Mouse (Mus musculus) intestine, postnatal 0 days (tissue): Measurements from ENCODE around the gene Aplp2. TPM values are rescaled to one million over a fixed set of nuclear protein-coding genes. Genes with fewer than 3 reads are reported as not detected.

ENCODE experiments used
- ATAC-seq: fragments of 200-750 bp; cut with Nextera tagmentation; 2 replicates; pipeline ENCODE4 v1.8.0; 2017; ENCODE audit warnings: mild to moderate bottlenecking, moderate TSS enrichment, moderate library complexity
- H3K27ac ChIP-seq: fragments of 300-500 bp; sonication (generic); 2 replicates; pipeline ENCODE4 v1.5.1; 2014; ENCODE audit warnings: mild to moderate bottlenecking, low read depth, low read length, moderate library complexity
- H3K27me3 ChIP-seq: fragments of 300-500 bp; sonication (generic); replicated peaks from 2 replicates; pipeline ENCODE4 v1.6.1; 2014; ENCODE audit warnings: low read length, mixed read lengths; ENCODE audit not compliant: control insufficient read depth, insufficient read depth
- H3K36me3 ChIP-seq: fragments of 300-500 bp; sonication (generic); 2 replicates; pipeline ENCODE4 v1.6.1; 2014; ENCODE audit warnings: mild to moderate bottlenecking, moderate library complexity; ENCODE audit not compliant: control insufficient read depth, insufficient read depth
- H3K4me1 ChIP-seq: fragments of 300-500 bp; sonication (generic); replicated peaks from 2 replicates; pipeline ENCODE4 v1.6.1; 2014; ENCODE audit warnings: antibody characterized with exemption, low read length, mixed read lengths; ENCODE audit not compliant: control insufficient read depth, insufficient read depth
- H3K4me2 ChIP-seq: fragments of 300-500 bp; sonication (generic); replicated peaks from 2 replicates; pipeline ENCODE4 v1.6.1; 2014; ENCODE audit warnings: low read depth, mild to moderate bottlenecking, moderate library complexity
- H3K4me3 ChIP-seq: fragments of 300-500 bp; sonication (generic); 2 replicates; pipeline ENCODE4 v1.5.1; 2014; ENCODE audit warnings: low read depth, low read length
- H3K9ac ChIP-seq: fragments of 300-500 bp; sonication (generic); 2 replicates; pipeline ENCODE4 v1.6.1; 2014; ENCODE audit warnings: mild to moderate bottlenecking, low read depth, low read length
- H3K9me3 ChIP-seq: fragments of 300-500 bp; sonication (generic); 2 replicates; pipeline ENCODE4 v1.6.1; 2016; ENCODE audit warnings: mixed run types; ENCODE audit not compliant: control insufficient read depth
- CTCF ChIP-seq: sonication (generic); IDR thresholded peaks from 2 replicates; pipeline ENCODE4 v1.5.1; 2016; ENCODE audit warnings: low read depth, mild to moderate bottlenecking, control low read depth, antibody characterized with exemption, moderate library complexity
- WGBS: fragments of 180-500 bp; shearing (Covaris S2); extraction: QIAGEN DNeasy Blood & Tissue Kit; methylation state at CpG from one replicate; pipeline ENCODE4 v1.1.7; 2014; 5-methylcytosine and 5-hydroxymethylcytosine counted together
- polyA plus RNA-seq: library from polyadenylated mRNA; unstranded; fragments of >200 nt; fragmentation: Nextera tagmentation; extraction: Ambion mirVana; gene quantifications from 2 replicates; pipeline ENCODE4 v1.2.1, GENCODE M21; 2015

Gene Aplp2
- polyA plus RNA-seq, 1 experiment from 2014 or later = 143 TPM

- Histone ChIP-seq H3K4me2 (no peak overlapping the region), H3K27me3 (no peaks in the 10 kb centered on the region), H3K36me3 (no peaks in the 10 kb centered on the region), H3K27ac (no peak overlapping the region), H3K4me1 (no peaks in the 10 kb centered on the region), H3K4me3 (no peak overlapping the region), H3K9me3 (no peaks in the 10 kb centered on the region), H3K9ac (no peak overlapping the region)
- WGBS = 30% methylated on average over 7 of the region's 7 CpGs
- TF ChIP-seq CTCF = no peak
- no peak for ATAC-seq
Measured at GRCm38 (mm10) chr9:31217631-31218380, 6.2 kb upstream of the Aplp2 start.

- H3K4me2 ChIP-seq = peak overlapping the region; percentile 97
- H3K4me1 ChIP-seq = no peaks in the 10 kb centered on the region
- H3K9ac ChIP-seq = peak overlapping the region; percentile 47
- H3K27me3 ChIP-seq = no peaks in the 10 kb centered on the region
- no peak for TF ChIP-seq CTCF
- no peaks in the 10 kb centered on the region for H3K36me3 ChIP-seq
- ATAC-seq = no peak
- 48% methylated on average over 12 of the region's 12 CpGs for WGBS
- peak overlapping the region; percentile 1; the same call in 1 of the 2 replicates for H3K27ac ChIP-seq
- H3K4me3 ChIP-seq = peak overlapping the region; percentile 95
- no peaks in the 10 kb centered on the region for H3K9me3 ChIP-seq
Measured at GRCm38 (mm10) chr9:31212500-31213008, 939 bp upstream of the Aplp2 start.

- WGBS = under 1% methylated on average over 84 of the region's 93 CpGs
Measured at GRCm38 (mm10) chr9:31210749-31211689, 596 bp downstream of the Aplp2 start.

GRCm38 (mm10) chr9:31210163-31210562 lies 1.5 kb downstream of the Aplp2 start:
- TF ChIP-seq CTCF = no peak
- Histone ChIP-seq H3K4me1 (peaks cover 5% of the 10 kb centered on the region), H3K27me3 (no peaks in the 10 kb centered on the region), H3K36me3 (no peaks in the 10 kb centered on the region), H3K9me3 (no peaks in the 10 kb centered on the region), H3K4me2 (peak overlapping the region; percentile 97), H3K27ac (no peak overlapping the region), H3K4me3 (peak overlapping the region; percentile 95), H3K9ac (0 out of 2 replicates have a peak overlapping the region, but pooled peaks have one; percentile 90)
- no peak for ATAC-seq
- WGBS = 9% methylated on average over 7 of the region's 7 CpGs

More at GRCm38 (mm10) chr9:31210749-31211689, 596 bp downstream of the Aplp2 start:
- H3K27me3 ChIP-seq = no peaks in the 10 kb centered on the region
- TF ChIP-seq CTCF = no peak
- peak overlapping the region; percentile 97 for H3K4me2 ChIP-seq
- 0 out of 2 replicates have a peak, but pooled peaks cover 1% of the 10 kb centered on the region for H3K4me1 ChIP-seq
- H3K9me3 ChIP-seq = no peaks in the 10 kb centered on the region
- peak overlapping the region; percentile 90 for H3K9ac ChIP-seq
- peak; percentile 72 for ATAC-seq
- peak overlapping the region; percentile 78 for H3K27ac ChIP-seq
- H3K4me3 ChIP-seq = peak overlapping the region; percentile 95
- H3K36me3 ChIP-seq = no peaks in the 10 kb centered on the region

DNA sequence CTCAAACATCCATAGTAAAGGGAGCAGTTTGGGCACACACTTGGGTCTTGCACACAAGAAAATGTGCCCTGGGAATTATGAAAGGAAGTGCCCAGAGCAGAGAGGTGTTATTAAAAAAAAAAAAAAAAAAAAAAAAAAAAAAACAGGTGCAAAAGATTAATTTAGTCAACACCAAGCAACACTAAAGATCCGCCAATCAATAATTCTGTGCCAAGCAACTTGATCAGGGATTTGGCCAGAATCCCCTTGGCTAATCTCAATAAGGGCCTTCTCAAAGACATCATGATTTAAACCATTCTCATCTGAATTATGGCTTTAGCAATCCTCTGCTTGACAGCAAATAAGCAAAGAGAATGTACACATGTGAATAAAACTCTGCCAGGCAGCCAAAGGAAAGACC lies 2.1 kb downstream of the Aplp2 start:
- WGBS = 100% methylated on average over 1 of the region's 1 CpGs
- no peak overlapping the region for H3K27ac ChIP-seq
- H3K36me3 ChIP-seq = no peaks in the 10 kb centered on the region
- H3K4me3 ChIP-seq = no peak overlapping the region
- no peaks in the 10 kb centered on the region for H3K9me3 ChIP-seq
- ATAC-seq = no peak
- H3K4me1 ChIP-seq = peaks cover 8% of the 10 kb centered on the region
- H3K9ac ChIP-seq = no peak overlapping the region
- no peak overlapping the region for H3K4me2 ChIP-seq
- H3K27me3 ChIP-seq = no peaks in the 10 kb centered on the region
- no peak for TF ChIP-seq CTCF

DNA sequence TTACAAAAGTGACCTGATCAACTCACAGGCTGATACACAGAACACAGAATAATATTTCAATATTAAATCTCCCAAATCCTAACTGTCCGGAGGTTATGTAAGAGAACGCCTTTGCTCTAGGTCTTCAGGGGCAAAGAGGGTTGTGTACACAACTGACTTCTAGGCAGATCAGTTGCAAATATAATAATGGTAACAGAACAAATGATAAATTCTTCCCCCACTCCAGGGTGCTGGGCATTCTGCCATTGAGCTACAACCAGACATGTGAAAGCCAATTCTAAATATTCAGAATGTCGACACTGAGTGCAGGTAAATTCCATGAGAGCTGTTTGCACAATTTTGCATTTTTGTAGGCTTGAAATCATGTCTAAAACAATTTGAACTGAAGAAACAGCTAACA lies 3.9 kb downstream of the Aplp2 start:
- H3K27ac ChIP-seq = no peak overlapping the region
- H3K27me3 ChIP-seq = no peaks in the 10 kb centered on the region
- no peak for TF ChIP-seq CTCF
- no peak overlapping the region for H3K9ac ChIP-seq
- H3K4me2 ChIP-seq = no peak overlapping the region
- no peak overlapping the region for H3K4me3 ChIP-seq
- peaks cover 8% of the 10 kb centered on the region for H3K4me1 ChIP-seq
- WGBS = 74% methylated on average over 3 of the region's 3 CpGs
- H3K9me3 ChIP-seq = no peaks in the 10 kb centered on the region
- ATAC-seq = no peak
- H3K36me3 ChIP-seq = no peaks in the 10 kb centered on the region
